Mouse (Mus musculus) brain, embryonic 14.5 days (tissue): ENCODE measurements around the gene Cul5.

ENCODE experiments used
- CTCF ChIP-seq: fragments of 200-500 bp; IDR thresholded peaks from 2 replicates; pipeline ENCODE4 v1.5.1; 2012; ENCODE audit warnings: inconsistent platforms, mild to moderate bottlenecking, moderate library complexity, borderline replicate concordance; ENCODE audit not compliant: insufficient read depth, insufficient read length; ENCODE audit errors: extremely low read depth
- POLR2A ChIP-seq: fragments of 200-500 bp; IDR thresholded peaks from 2 replicates; pipeline ENCODE4 v1.6.1; 2012; ENCODE audit warnings: mild to moderate bottlenecking, inconsistent platforms, borderline replicate concordance; ENCODE audit not compliant: poor library complexity, insufficient read depth, insufficient read length, severe bottlenecking; ENCODE audit errors: extremely low read depth

- peak; percentile 97 for TF ChIP-seq CTCF
- TF ChIP-seq POLR2A = peak; percentile 89
Observed at GRCm38 (mm10) chr9:53667020-53667669, 2.7 kb downstream of the Cul5 start.
